Mouse (Mus musculus): ENCODE data around the gene Lyrm2. TPM values are rescaled to one million over a fixed set of nuclear protein-coding genes. Genes with fewer than 3 reads are reported as not detected.
A peak's percentile ranks its signal among the peaks of the same experiment; 100 is the strongest.

Gene Lyrm2
- total RNA-seq (2021): 10 to 100 TPM; 14.7 to 20.5 TPM
- long read RNA-seq, experiment 1, transcript Lyrm2-201 (3 exons, 465 nt): major isoform, 33 of 35 reads
- long read RNA-seq, experiment 1, partial matches to known transcripts: 1 of 35 reads
- long read RNA-seq, experiment 1, other reads (novel, unspliced or antisense): 0 of 35 reads
- long read RNA-seq, experiment 2, transcript Lyrm2-201 (3 exons, 465 nt): major isoform, 27 of 28 reads
- long read RNA-seq, experiment 2, partial matches to known transcripts: 0 of 28 reads
- long read RNA-seq, experiment 2, other reads (novel, unspliced or antisense): 0 of 28 reads

- DNase-seq: peak; percentile 72
Measured at GRCm38 (mm10) chr4:32799966-32800576, at the start of gene Lyrm2. TSS of gene Lyrm2 (plus strand) at chr4:32800253.

GRCm38 (mm10) chr4:32750711-32751110 lies 49.3 kb upstream of the Lyrm2 start:
- DNase-seq: no peak

- no peak for DNase-seq
Measured at GRCm38 (mm10) chr4:32757430-32757829, 42.6 kb upstream of the Lyrm2 start.

GRCm38 (mm10) chr4:32767471-32767870 lies 32.6 kb upstream of the Lyrm2 start:
- DNase-seq: no peak

GRCm38 (mm10) chr4:32768046-32768445 lies 32.0 kb upstream of the Lyrm2 start:
- no peak for DNase-seq

GRCm38 (mm10) chr4:32770284-32770810 lies 29.7 kb upstream of the Lyrm2 start:
- no peak for DNase-seq

- no peak for DNase-seq
Measured at GRCm38 (mm10) chr4:32779996-32780395, 20.1 kb upstream of the Lyrm2 start.

- no peak for DNase-seq
Measured at GRCm38 (mm10) chr4:32787110-32787509, 12.9 kb upstream of the Lyrm2 start.

GRCm38 (mm10) chr4:32789020-32789419 lies 11.0 kb upstream of the Lyrm2 start:
- no peak for DNase-seq

GRCm38 (mm10) chr4:32798976-32799375 lies 1.1 kb upstream of the Lyrm2 start:
- no peak for DNase-seq

- no peak for DNase-seq
Measured at GRCm38 (mm10) chr4:32800577-32801170, 621 bp downstream of the Lyrm2 start.

- no peak for DNase-seq
Measured at GRCm38 (mm10) chr4:32817478-32817877, 17.4 kb downstream of the Lyrm2 start.

- DNase-seq: no peak
Measured at GRCm38 (mm10) chr4:32820676-32821075, 20.6 kb downstream of the Lyrm2 start.

- no peak for DNase-seq
Measured at GRCm38 (mm10) chr4:32824254-32824653, 24.2 kb downstream of the Lyrm2 start.

- DNase-seq: no peak
Measured at GRCm38 (mm10) chr4:32826925-32827324, 26.9 kb downstream of the Lyrm2 start.

- DNase-seq: no peak
Measured at GRCm38 (mm10) chr4:32828385-32829077, 28.5 kb downstream of the Lyrm2 start.

GRCm38 (mm10) chr4:32829316-32829715 lies 29.3 kb downstream of the Lyrm2 start:
- DNase-seq: no peak

- DNase-seq: no peak
Measured at GRCm38 (mm10) chr4:32833494-32834282, 33.6 kb downstream of the Lyrm2 start.

- DNase-seq: no peak
Measured at GRCm38 (mm10) chr4:32834541-32834940, 34.5 kb downstream of the Lyrm2 start.

GRCm38 (mm10) chr4:32836071-32836470 lies 36.0 kb downstream of the Lyrm2 start:
- no peak for DNase-seq

- DNase-seq: no peak
Measured at GRCm38 (mm10) chr4:32838401-32838800, 38.3 kb downstream of the Lyrm2 start.
